Mouse (Mus musculus): ENCODE measurements around the gene Slc16a2.
A peak's percentile ranks its signal among the peaks of the same experiment; 100 is the strongest.
"Not testable (repeated sequence)": the region's sequence is repeated elsewhere in the genome, so short reads cannot be mapped to it uniquely, and the experiment has no call there.

Slc16a2 gene

DNA sequence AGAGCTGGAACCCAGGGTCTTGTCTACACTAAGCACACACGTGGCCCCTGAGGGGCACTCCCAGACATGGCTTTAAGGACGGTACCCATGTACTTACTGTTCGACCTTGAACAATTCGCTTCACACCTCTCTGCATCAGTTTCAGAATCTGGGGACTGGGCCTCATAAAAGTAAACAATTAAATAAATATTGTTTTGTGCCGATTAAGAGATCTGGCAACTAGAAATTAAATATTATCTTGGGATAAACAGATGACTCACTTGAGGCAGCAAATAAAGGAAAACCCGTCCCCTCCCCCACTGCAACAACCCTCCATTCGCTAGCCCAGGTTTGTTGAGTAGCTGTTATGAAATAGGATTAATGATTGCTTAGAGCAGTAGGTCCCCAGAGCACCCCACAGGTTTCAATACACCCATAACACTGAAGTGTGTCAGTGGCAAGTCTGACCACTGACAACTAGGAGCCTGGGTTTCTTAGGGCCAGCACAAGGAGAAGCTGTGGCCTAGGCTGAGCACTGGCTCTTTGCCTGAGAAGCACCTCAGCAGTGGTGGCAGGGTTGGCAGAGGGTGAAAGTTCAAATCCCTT lies 87.7 kb downstream of the Slc16a2 start:
- peak; percentile 7 for DNase-seq (ENCODE audit: low spot score)

DNA sequence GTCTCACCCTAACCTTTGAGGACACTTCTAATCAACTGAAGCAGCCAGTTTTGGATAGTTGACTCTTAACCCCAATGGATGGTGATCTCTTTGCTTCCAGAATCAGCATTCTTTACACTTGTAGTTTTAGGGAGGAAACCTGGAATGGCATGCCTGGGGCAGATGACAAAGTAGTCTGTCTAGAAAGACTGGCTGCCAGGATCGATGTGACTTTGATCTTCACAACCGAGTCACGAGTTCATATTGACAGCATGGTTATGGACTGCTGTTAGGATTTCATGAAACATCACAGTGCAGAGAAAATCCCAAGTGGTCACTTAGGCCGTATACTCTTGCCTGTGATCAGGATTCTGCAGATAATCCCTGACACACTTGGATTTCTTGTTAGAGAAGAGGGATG lies 88.7 kb downstream of the Slc16a2 start:
- DNase-seq (ENCODE audit: low spot score) = no peak

GRCm38 (mm10) chrX:103732033-103732703 lies 89.6 kb downstream of the Slc16a2 start:
- no peak for DNase-seq (ENCODE audit: low spot score)

GRCm38 (mm10) chrX:103722437-103722836 lies 99.3 kb downstream of the Slc16a2 start:
- DNase-seq (ENCODE audit: low spot score) = no peak

DNA sequence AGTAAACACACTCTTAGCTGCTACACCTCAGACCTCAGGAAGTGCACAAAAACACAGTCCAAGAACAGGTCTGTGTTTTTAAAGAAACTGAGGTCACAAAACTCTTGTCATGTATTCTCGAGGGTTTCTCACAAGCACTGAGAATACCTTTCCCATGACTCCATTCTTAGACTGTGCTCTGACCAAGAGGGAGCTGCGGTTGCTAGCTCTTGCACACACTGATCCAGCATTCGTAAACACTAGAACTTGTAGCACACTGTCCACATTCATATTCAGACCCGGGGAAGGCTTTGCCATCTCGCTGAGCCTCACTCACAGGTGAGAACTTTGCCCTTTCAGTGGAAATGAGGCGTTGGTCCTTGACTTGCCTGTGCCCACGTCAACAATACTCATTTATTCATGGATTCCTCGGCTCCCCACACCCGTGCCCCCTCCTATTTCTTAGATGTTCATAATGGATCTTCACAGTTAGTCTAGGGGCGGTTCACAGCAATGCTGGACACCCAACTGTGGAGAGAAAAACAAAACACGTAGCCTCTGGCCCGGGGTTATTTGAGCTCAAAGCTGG lies 102.1 kb downstream of the Slc16a2 start:
- no peak for DNase-seq (ENCODE audit: low spot score)

GRCm38 (mm10) chrX:103712922-103713321 lies 108.9 kb downstream of the Slc16a2 start:
- peak; percentile 16 for DNase-seq (ENCODE audit: low spot score)

- DNase-seq (ENCODE audit: low spot score) = no peak
Measured at GRCm38 (mm10) chrX:103709671-103710070, 112.1 kb downstream of the Slc16a2 start.

DNA sequence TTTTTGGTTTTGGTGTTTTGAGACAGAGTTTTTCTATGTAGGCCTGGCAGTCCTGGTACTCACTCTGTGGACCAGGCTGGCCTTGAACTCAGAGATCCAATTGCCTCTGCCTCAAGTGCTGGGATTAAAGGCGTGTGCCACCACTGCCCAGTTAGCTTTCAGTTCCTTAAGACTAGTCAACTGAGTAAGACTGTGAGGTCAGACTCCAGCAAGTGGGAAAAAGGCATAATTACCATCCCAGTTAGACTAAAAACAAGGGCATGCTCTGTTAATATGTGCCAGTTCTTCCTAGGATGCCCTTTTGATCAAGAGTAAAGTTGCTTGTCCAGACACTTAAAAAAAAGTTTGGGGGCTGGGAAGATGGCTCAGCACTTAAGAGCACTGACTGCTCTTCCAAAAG lies 113.2 kb downstream of the Slc16a2 start:
- DNase-seq (ENCODE audit: low spot score) = no peak

DNA sequence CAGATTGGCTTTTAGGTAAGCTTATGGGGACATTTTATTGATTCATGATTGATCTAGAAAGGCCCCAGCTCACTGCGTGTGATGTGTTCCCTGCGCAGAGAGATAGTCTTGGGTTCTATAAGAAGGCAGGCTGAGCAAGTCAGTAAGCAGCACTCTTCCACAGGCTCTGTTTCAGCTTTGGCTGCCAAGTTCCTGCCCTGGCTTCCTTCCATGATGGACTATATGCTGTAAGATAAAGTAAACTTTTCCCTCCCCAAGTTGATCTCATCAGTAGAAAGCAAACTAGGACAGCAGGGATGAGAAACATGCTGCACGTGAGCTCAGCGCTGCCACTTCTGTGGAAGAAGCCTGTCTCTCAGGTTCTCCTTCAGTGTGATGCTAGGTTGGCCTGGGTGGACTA lies 117.2 kb downstream of the Slc16a2 start:
- no peak for DNase-seq (ENCODE audit: low spot score)

DNA sequence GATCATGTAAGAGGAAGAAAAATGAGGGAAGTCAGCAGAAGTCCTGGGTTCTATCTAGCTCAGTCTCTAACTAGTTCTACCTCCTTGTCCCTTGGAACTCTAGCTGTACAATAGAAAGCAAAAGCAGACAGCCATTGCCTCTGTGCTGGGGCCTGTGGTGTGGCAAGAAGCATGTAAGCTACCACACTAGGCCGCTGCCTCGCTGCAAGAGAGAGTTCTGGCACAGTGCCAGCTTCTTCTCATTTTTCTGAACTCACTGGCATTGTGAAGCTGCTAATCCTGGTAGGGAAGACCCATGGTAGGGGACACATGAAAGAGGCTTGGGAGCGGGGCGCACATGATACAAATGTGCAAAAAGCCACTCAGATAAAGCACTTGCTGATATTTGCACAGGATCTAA lies 117.8 kb downstream of the Slc16a2 start:
- peak; percentile 5 for DNase-seq (ENCODE audit: low spot score)

GRCm38 (mm10) chrX:103697796-103698195 lies 124.0 kb downstream of the Slc16a2 start:
- no peak for DNase-seq (ENCODE audit: low spot score)

GRCm38 (mm10) chrX:103696081-103696519 lies 125.7 kb downstream of the Slc16a2 start:
- DNase-seq (ENCODE audit: low spot score) = no peak

GRCm38 (mm10) chrX:103695165-103695996 lies 126.4 kb downstream of the Slc16a2 start:
- peak; percentile 57 for DNase-seq (ENCODE audit: low spot score)

DNA sequence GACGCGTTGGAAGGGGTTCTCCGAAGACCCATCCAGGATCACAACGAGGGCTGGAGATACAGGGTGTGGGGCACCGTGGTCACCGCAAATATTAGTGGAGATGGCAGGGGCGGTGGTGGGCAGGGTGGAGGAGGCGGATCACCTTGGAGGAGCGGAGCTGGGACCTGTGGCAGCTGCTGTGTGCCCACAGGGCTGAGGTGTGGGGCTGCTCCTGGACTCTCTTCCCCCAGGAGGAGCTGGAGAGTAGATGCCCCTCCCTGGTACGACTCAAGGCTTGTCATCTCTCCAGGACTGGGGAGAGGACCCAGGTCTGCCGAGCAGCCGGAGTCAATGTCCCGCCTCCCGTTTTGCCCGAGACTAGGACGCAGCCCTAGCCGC lies 127.0 kb downstream of the Slc16a2 start:
- DNase-seq (ENCODE audit: low spot score) = no peak

DNA sequence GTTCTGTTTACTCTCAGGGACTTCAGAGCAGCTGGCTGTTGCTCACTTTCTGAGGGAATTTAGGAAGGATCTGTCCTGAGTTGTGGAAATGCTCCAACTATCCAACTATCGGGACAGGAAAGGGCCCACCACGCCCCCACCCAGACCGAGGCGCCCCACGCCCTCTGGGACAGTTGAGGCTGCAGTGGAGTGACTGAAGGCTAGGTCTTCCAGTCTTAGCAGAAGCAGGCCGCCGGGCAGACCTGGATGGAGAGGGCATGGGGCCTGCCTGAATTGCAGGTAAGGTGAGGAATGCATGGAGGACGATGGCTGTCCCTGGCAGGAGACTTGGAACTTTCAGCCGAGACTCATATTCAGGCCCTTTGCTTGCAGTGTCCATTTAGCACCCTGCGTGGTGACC lies 127.4 kb downstream of the Slc16a2 start:
- no peak for DNase-seq (ENCODE audit: low spot score)

DNA sequence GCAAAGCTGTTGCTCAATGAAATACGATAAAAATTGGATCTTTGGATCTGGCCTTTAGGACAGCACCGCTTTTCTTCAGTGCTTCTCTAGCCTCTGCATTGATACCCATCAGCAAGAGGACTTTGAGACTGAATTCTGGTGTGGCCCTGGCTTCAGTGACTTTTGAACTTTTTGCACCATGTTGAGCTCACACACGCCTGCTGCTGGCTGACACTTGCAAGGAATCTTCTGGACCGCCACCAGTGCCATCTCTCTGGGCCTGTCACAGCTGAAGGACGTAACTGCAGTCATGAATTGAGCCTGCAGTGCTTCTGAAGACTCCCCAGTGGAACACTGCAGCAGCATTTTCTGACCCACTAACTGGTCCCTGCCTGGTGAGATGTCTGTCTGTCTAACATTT lies 128.9 kb downstream of the Slc16a2 start:
- DNase-seq (ENCODE audit: low spot score) = no peak

DNA sequence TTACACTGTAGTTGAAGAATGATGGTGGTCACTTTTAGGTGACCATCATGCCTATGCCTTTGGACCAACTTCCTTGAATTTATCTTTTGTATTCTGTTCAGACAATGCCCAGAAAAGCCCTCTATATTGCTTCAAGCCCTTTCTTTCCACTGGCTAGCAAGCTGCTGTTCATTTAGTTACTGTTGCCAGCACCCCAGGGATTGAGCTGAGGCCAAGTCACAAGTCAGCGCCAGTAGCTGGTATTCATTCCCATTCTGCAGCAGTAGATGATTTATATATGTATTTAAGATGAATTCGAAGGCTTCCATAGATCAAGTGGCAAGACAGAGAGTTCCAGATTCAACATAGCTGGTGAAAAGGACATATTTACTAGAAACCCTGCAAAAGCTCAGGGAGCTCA lies 133.2 kb downstream of the Slc16a2 start:
- no peak for DNase-seq (ENCODE audit: low spot score)

DNA sequence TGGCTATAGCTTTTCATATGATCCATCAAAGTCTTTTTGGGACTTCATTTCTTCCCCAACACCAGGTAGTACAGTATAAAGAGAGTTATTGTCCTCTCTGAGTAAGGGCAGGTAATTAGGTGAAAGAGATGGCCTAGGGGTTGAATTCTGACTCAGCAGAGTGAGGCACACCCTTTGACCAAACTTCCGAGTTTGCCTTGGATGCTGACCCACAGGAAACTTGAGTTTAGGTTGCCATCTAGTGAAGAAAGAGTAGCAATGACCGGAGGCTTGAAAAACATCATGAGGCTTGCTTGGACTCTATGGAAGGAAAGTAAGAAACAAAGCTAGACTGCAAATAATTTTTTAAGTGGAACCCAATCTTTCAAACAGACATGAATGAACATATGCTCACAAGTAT lies 147.1 kb downstream of the Slc16a2 start:
- peak; percentile 27 for DNase-seq (ENCODE audit: low spot score)

- no peak for DNase-seq (ENCODE audit: low spot score)
Measured at GRCm38 (mm10) chrX:103673761-103674160, 148.0 kb downstream of the Slc16a2 start.

GRCm38 (mm10) chrX:103670245-103670644 lies 151.5 kb downstream of the Slc16a2 start:
- DNase-seq (ENCODE audit: low spot score) = no peak

- not testable (repeated sequence) for DNase-seq (ENCODE audit: low spot score)
Measured at GRCm38 (mm10) chrX:103664445-103664844, 157.3 kb downstream of the Slc16a2 start.

- DNase-seq (ENCODE audit: low spot score) = no peak
Measured at GRCm38 (mm10) chrX:103658985-103659384, 162.8 kb downstream of the Slc16a2 start.

- no peak for DNase-seq (ENCODE audit: low spot score)
Measured at GRCm38 (mm10) chrX:103653021-103653420, 168.8 kb downstream of the Slc16a2 start.
